Mouse (Mus musculus): ENCODE measurements around the gene Tspan17.

Tspan17 gene

DNA sequence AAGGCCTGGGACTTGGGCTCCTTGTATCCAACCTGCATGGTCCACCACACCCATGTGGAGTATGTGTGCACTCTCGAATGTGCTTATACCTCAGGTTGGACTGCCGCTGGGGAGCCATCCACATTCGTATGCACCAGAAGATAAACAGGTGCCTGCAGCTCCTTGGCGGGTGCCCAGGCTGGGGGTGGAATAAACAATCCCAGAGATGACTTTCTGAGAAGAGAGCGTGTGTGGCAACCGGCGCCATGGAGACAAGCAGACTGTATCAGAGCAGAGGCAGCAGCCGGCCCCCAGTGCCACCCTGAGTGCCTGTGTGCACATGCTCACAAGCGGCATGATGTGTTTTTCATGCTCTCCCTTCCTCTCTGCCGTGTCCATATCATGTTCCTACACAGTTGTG, 36.5 kb upstream of the Tspan17 start:
- Histone ChIP-seq H3K9me3 (ENCODE audit: low read length) (no peaks in the 10 kb centered on the region), H3K4me1 (replicated peaks; ENCODE audit: low read depth, low read length) (peaks cover 24% of the 10 kb centered on the region), H3K4me3 (replicated peaks; ENCODE audit: low read length) (no peak overlapping the region), H3K27me3 (ENCODE audit: insufficient read depth, low read length) (peaks cover 88% of the 10 kb centered on the region), H3K36me3 (ENCODE audit: insufficient read depth, low read length) (no peaks in the 10 kb centered on the region)
- no peak for TF ChIP-seq NANOG (IDR thresholded peaks at IDR 0.05; ENCODE audit: borderline replicate concordance, low read length)
- no peak for TF ChIP-seq CTCF (conservative IDR thresholded peaks at IDR 0.05; ENCODE audit: low read length)
- no peak for TF ChIP-seq POU5F1 (IDR thresholded peaks at IDR 0.05; ENCODE audit: borderline replicate concordance, low read length)

DNA sequence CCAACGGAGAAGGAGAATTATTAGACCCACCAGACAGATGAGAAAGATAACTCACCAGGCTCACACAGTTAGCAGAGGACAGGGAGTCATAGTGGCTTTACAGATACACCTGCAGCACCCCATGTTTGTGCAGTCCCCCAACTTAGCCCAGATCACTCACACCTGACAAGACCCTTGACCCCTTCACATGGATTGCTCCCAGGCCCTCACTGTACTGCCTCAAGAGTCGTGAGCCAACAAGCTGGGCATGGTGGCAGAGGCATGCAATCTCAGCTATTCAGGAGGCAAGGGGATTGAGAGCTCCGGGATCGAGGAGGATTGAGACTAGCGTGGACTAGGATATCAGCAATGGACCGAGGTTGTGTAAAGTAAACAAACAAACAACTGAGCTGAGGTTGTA, 35.4 kb upstream of the Tspan17 start:
- Histone ChIP-seq H3K36me3 (ENCODE audit: insufficient read depth, low read length) (no peaks in the 10 kb centered on the region), H3K9me3 (ENCODE audit: low read length) (no peaks in the 10 kb centered on the region), H3K4me1 (replicated peaks; ENCODE audit: low read depth, low read length) (peaks cover 27% of the 10 kb centered on the region), H3K4me3 (replicated peaks; ENCODE audit: low read length) (no peak overlapping the region), H3K27me3 (ENCODE audit: insufficient read depth, low read length) (peaks cover 78% of the 10 kb centered on the region)
- TF ChIP-seq NANOG (IDR thresholded peaks at IDR 0.05; ENCODE audit: borderline replicate concordance, low read length), result no peak

DNA sequence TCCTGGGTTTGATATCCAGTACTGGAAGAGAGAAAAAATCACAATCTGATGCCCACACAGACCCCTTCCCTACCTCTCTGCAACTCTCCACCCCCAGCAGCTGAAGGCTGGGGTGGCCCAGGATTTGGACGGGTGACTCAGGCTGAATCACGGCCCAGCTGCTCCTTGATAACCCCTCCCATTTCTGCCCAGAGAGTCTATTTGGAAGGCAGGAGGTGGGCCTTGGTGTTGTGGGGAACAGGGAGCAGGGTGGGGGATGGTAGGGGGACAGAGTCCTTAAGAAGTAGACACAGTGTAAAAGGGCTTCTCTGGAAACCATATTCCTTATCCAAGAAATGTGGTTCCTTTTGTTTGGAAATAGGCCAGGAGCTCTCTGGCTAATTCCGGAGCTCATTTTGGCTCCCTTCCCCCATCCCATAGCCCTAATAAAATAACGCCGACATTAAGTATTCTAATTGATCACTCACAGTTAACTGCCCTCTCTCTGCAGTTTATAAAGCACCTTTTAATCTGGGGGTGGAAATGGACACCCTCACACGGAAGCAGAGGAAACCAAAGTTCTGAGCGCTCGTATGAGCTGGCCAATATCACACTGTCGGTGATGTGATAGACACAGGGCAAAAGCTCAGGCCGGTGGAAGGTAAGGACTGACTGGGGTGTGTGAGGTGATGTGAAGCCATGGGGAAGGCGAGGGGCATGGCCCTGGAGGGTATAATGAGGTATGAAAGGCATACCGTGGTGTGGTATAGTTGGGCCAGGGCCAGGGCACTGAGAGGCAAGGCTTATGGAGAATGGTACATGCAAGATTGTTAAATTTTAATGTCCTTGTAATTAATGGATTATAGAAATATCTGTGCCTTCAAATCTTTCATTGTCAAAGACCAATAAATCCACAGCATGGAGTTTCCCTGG, 34.8 kb upstream of the Tspan17 start:
- Histone ChIP-seq H3K36me3 (ENCODE audit: insufficient read depth, low read length) (no peaks in the 10 kb centered on the region), H3K27me3 (ENCODE audit: insufficient read depth, low read length) (peaks cover 74% of the 10 kb centered on the region), H3K4me1 (replicated peaks; ENCODE audit: low read depth, low read length) (peaks cover 32% of the 10 kb centered on the region), H3K9me3 (ENCODE audit: low read length) (no peaks in the 10 kb centered on the region), H3K4me3 (replicated peaks; ENCODE audit: low read length) (no peak overlapping the region)
- TF ChIP-seq CTCF (conservative IDR thresholded peaks at IDR 0.05; ENCODE audit: low read length) (no peak), NANOG (IDR thresholded peaks at IDR 0.05; ENCODE audit: borderline replicate concordance, low read length) (no peak), POU5F1 (IDR thresholded peaks at IDR 0.05; ENCODE audit: borderline replicate concordance, low read length) (no peak)

DNA sequence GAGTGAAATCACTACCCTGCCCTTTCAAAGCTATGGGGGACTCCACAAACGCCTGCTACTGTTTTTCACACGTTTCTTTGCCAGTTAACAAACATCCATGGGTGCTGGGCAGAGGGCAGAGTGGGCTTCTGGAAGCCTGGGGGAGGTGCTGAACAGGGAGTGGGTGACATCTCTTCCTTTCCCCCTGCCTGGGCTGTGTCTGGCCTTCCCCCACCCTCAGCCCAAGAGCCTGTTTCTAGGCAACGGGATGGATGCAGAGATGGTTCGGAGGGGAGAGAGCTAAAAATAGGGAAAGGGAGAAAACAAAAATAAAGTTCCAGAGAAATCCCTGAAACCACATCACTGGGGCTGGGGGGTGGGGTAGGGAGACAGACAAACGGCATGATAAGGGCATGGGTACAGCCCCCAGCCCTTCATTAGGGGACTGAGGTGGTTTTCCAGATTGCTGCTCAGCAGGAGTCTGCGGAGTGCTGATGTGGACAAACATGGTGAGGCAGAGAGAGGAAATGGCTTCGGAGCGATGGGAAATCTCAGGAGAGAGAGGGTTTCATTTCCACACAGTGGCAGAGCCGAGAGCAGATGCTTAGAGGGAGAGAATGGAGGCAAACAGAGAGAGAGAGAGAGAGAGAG, 33.9 kb upstream of the Tspan17 start:
- no peaks in the 10 kb centered on the region for H3K36me3 ChIP-seq (ENCODE audit: insufficient read depth, low read length)
- no peaks in the 10 kb centered on the region for H3K9me3 ChIP-seq (ENCODE audit: low read length)
- H3K4me3 ChIP-seq (replicated peaks; ENCODE audit: low read length), result no peak overlapping the region
- H3K27me3 ChIP-seq (ENCODE audit: insufficient read depth, low read length), result peaks cover 76% of the 10 kb centered on the region
- no peak for TF ChIP-seq NANOG (IDR thresholded peaks at IDR 0.05; ENCODE audit: borderline replicate concordance, low read length)
- no peak for TF ChIP-seq POU5F1 (IDR thresholded peaks at IDR 0.05; ENCODE audit: borderline replicate concordance, low read length)
- no peak for TF ChIP-seq CTCF (conservative IDR thresholded peaks at IDR 0.05; ENCODE audit: low read length)
- H3K4me1 ChIP-seq (replicated peaks; ENCODE audit: low read depth, low read length), result peaks cover 36% of the 10 kb centered on the region

DNA sequence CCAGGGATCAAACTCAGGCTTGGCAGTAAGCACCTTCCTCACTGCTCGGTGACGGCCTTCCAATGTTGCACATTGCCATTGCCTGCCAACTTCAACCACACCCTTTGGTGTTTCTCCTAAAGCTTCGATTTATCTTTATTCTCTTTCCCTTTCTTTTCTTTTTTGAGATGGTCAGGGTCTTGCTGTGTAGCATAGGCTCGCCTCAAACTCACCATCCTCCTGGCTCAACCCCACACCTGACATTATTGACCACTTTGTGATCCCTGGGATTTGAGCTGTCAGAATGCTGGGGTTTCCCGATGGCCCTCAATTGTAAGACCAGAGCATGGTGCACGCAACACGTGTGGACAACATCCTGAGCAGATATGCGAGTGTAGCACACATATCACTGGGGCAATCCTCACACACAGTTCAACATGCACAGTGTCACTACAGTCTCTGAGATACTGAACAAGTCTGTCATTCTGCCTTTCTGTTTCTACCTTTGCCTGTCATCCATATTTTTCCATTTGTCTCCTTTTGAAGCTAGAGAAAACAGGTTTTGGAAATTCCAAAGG, 32.9 kb upstream of the Tspan17 start:
- TF ChIP-seq CTCF (conservative IDR thresholded peaks at IDR 0.05; ENCODE audit: low read length) (no peak), NANOG (IDR thresholded peaks at IDR 0.05; ENCODE audit: borderline replicate concordance, low read length) (no peak), POU5F1 (IDR thresholded peaks at IDR 0.05; ENCODE audit: borderline replicate concordance, low read length) (no peak)
- H3K4me3 ChIP-seq (replicated peaks; ENCODE audit: low read length), result no peak overlapping the region
- H3K4me1 ChIP-seq (replicated peaks; ENCODE audit: low read depth, low read length), result peaks cover 39% of the 10 kb centered on the region
- H3K9me3 ChIP-seq (ENCODE audit: low read length), result no peaks in the 10 kb centered on the region
- no peaks in the 10 kb centered on the region for H3K36me3 ChIP-seq (ENCODE audit: insufficient read depth, low read length)
- peaks cover 76% of the 10 kb centered on the region for H3K27me3 ChIP-seq (ENCODE audit: insufficient read depth, low read length)

DNA sequence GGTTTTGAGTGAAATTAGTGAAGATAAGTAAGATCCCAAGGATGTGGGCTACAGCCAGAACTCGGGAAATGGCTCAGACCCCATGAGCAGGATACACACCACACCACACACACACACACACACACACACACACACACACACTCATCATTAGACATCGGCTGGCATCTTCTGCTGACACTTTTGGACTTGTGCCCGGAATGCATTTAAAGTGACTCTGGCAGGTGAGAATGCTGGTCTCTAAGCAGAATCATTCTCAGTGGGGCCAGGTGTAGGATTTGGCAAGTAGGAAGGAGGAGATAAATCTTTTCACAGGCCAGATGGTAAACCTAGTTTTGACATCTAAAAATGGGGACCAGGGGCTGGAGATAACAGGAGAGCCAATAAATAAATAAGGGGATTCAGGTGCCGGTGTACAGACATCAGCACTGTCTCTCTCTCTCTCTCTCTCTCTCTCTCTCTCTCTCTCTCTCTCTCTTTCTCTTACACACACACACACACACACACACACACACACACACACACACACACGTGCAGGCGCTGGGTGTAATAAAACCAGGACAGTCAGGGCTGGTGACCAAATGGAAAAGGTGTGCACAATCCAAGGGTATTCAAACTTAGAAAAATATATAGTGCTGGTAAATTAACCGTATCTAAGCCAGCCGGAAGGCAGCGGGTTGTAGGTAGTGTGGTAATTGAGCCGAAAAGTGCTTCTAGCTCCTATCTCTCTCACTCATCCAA, 31.9 kb upstream of the Tspan17 start:
- TF ChIP-seq NANOG (IDR thresholded peaks at IDR 0.05; ENCODE audit: borderline replicate concordance, low read length), result no peak
- Histone ChIP-seq H3K27me3 (ENCODE audit: insufficient read depth, low read length) (peaks cover 73% of the 10 kb centered on the region), H3K4me3 (replicated peaks; ENCODE audit: low read length) (peak overlapping the region; percentile 80), H3K4me1 (replicated peaks; ENCODE audit: low read depth, low read length) (peaks cover 39% of the 10 kb centered on the region), H3K9me3 (ENCODE audit: low read length) (no peaks in the 10 kb centered on the region), H3K36me3 (ENCODE audit: insufficient read depth, low read length) (no peaks in the 10 kb centered on the region)

DNA sequence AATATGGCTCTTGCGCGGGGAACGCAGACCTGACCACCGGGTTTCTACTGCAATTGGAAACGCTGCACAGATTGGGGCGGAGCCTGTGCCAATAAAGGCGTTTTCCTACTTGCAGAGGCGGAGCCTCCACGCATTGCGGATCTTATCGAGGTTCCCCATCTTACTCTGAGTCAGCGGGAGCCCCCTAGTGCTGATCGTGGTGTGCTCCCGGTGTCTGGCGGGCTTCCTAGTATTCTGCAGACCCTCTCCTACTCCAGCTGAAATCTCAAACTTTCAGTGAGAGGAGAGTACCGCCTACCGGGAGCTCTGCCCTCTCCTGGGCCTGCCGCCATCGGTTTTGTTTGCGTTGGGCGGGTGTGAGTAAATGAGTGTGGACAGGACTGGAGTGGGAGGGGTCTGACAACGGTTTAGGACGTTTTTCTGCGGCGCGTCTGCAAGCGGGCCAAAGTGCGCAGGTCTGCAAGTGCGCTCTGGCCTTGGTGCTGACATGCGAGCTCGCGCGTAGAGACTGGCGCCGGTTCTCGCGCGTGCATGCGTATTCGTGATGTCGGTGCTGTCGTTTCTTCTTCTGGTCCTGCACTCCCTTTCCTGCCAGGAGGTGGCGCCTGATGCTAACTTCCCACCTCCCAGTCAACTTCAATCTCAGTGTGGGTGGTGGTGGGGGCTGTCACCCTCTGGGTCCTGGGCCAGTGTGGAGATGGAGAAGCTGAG, 31.0 kb upstream of the Tspan17 start:
- Histone ChIP-seq H3K4me1 (replicated peaks; ENCODE audit: low read depth, low read length) (peaks cover 39% of the 10 kb centered on the region), H3K9me3 (ENCODE audit: low read length) (no peaks in the 10 kb centered on the region), H3K27me3 (ENCODE audit: insufficient read depth, low read length) (peaks cover 73% of the 10 kb centered on the region), H3K4me3 (replicated peaks; ENCODE audit: low read length) (peak overlapping the region; percentile 80), H3K36me3 (ENCODE audit: insufficient read depth, low read length) (no peaks in the 10 kb centered on the region)
- TF ChIP-seq NANOG (IDR thresholded peaks at IDR 0.05; ENCODE audit: borderline replicate concordance, low read length) (no peak), POU5F1 (IDR thresholded peaks at IDR 0.05; ENCODE audit: borderline replicate concordance, low read length) (no peak), CTCF (conservative IDR thresholded peaks at IDR 0.05; ENCODE audit: low read length) (peak; percentile 66)

All from E14TG2a.4 (cell line).